Mouse (Mus musculus) spleen, adult 18-20 months (tissue): ENCODE data around the gene Elmo1.

Source experiments
- DNase-seq, 2 experiments: peaks; one replicate each; pipeline ENCODE4 v3.0.0; 2022; ENCODE audit warnings: mixed read lengths in 2 of 2

The Elmo1 gene

GRCm38 (mm10) chr13:20208867-20209266 is 118.5 kb downstream of the Elmo1 start:
- DNase-seq = no peak

GRCm38 (mm10) chr13:20211780-20212179 is 121.4 kb downstream of the Elmo1 start:
- DNase-seq = no peak

GRCm38 (mm10) chr13:20212665-20213064 is 122.3 kb downstream of the Elmo1 start:
- no peak for DNase-seq

- DNase-seq = no peak
These were observed 123.5 kb downstream of the Elmo1 start for GRCm38 (mm10) chr13:20213861-20214260.

- no peak for DNase-seq
These were observed 127.2 kb downstream of the Elmo1 start for GRCm38 (mm10) chr13:20217453-20218090.

GRCm38 (mm10) chr13:20218126-20218525 is 127.7 kb downstream of the Elmo1 start:
- DNase-seq = no peak

- no peak for DNase-seq
These were observed 130.0 kb downstream of the Elmo1 start for GRCm38 (mm10) chr13:20220414-20220813.

GRCm38 (mm10) chr13:20227923-20228705 is 137.7 kb downstream of the Elmo1 start:
- DNase-seq = peak; percentile 52 to 54

- peak; percentile 19 to 44 for DNase-seq
These were observed 141.7 kb downstream of the Elmo1 start for GRCm38 (mm10) chr13:20231837-20232728.

- peak; percentile 24 to 26 for DNase-seq
These were observed 143.3 kb downstream of the Elmo1 start for GRCm38 (mm10) chr13:20233707-20234106.

- DNase-seq = no peak
These were observed 147.2 kb downstream of the Elmo1 start for GRCm38 (mm10) chr13:20237615-20238014.

- DNase-seq = no peak
These were observed 147.8 kb downstream of the Elmo1 start for GRCm38 (mm10) chr13:20238146-20238545.

- no peak for DNase-seq
These were observed 148.3 kb downstream of the Elmo1 start for GRCm38 (mm10) chr13:20238743-20239142.

GRCm38 (mm10) chr13:20250069-20250668 is 159.8 kb downstream of the Elmo1 start:
- DNase-seq = no peak

- no peak for DNase-seq
These were observed 164.5 kb downstream of the Elmo1 start for GRCm38 (mm10) chr13:20254911-20255310.

- no peak for DNase-seq
These were observed 165.0 kb downstream of the Elmo1 start for GRCm38 (mm10) chr13:20255380-20255779.

- DNase-seq = no peak
These were observed 166.2 kb downstream of the Elmo1 start for GRCm38 (mm10) chr13:20256613-20257012.

- no peak for DNase-seq
These were observed 167.4 kb downstream of the Elmo1 start for GRCm38 (mm10) chr13:20257562-20258525.

- no peak for DNase-seq
These were observed 172.8 kb downstream of the Elmo1 start for GRCm38 (mm10) chr13:20263173-20263572.

GRCm38 (mm10) chr13:20270148-20270547 is 179.8 kb downstream of the Elmo1 start:
- DNase-seq = no peak

GRCm38 (mm10) chr13:20271799-20272198 is 181.4 kb downstream of the Elmo1 start:
- no peak for DNase-seq

- peak in 1 of 2 experiments; percentile 47 for DNase-seq
These were observed 182.2 kb downstream of the Elmo1 start for GRCm38 (mm10) chr13:20272562-20272961.
